Mouse (Mus musculus) retina, embryonic 14.5 days (tissue): Measurements from ENCODE around the gene Ptprn2.
A peak's percentile ranks its signal among the peaks of the same experiment; 100 is the strongest.

ENCODE experiments used
- DNase-seq: peaks from one replicate; pipeline ENCODE4 v3.0.0-alpha.2; 2015; ENCODE audit warnings: low spot score

The Ptprn2 gene

GRCm38 (mm10) chr12:117163789-117164188 lies 678.3 kb downstream of the Ptprn2 start:
- no peak for DNase-seq

- no peak for DNase-seq
Observed at GRCm38 (mm10) chr12:117166266-117166665, 680.7 kb downstream of the Ptprn2 start.

DNA sequence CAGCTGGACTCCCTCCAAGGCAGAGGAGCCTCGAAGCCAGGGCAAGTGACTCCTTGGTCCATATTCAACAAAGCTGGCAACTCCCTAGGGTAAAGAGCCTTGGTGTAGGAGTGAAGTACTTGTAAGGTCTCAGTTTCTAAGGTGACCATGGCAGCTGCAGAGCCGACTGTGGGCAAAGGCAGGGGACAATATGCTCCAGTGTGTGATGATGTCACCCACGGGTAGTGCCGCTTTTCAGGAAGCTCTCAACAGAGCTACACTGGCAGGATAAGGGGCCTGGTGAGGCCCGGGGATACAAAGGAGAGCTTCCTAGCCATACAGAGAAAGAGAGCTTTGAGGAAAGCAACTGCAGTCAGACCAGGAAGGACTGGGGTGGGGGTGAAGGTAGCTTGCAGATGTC lies 684.1 kb downstream of the Ptprn2 start:
- no peak for DNase-seq

GRCm38 (mm10) chr12:117172529-117172884 lies 687.0 kb downstream of the Ptprn2 start:
- no peak for DNase-seq

- DNase-seq, result peak; percentile 81
Observed at GRCm38 (mm10) chr12:117172885-117173529, 687.5 kb downstream of the Ptprn2 start.

DNA sequence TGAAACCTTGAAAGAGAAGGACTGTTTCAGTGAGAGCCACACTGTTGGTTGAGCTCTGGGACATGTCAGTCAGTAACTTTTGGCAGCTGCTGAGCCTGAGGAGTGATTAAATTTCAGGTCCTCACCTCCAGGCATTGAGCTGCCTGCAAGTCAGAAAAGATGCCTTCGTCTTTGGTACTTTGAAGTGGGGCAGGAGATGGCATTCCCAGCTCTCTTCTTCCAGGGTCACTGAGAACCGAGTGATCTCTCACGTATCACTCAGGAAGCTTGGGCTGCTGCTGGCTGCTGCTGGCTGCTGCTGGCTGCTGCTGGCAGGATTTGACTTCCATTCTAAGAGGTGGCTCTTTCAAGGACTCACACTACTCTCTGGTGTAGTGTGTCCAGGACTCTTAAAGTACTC lies 688.7 kb downstream of the Ptprn2 start:
- DNase-seq, result no peak

- no peak for DNase-seq
Observed at GRCm38 (mm10) chr12:117175072-117175681, 689.7 kb downstream of the Ptprn2 start.

GRCm38 (mm10) chr12:117176259-117176823 lies 690.8 kb downstream of the Ptprn2 start:
- DNase-seq, result peak; percentile 55

DNA sequence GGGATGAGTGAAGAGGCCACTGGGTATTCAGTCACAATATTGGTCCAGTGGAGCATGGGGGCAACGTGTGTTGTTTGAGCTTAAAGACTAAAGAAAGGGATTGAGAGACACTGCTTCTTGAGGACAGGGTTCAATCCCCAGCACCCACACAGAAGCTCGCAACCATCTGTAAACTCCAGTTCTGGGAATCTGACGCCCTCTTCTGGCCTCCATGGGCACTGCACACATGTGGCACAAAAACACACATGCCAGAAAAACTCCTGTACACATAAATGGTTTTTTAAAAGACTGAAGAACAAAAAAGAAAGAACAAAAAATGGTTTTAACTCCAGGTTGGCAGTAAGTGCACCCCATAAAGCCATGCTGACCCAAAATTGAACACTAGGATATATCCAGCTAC lies 701.6 kb downstream of the Ptprn2 start:
- no peak for DNase-seq

- DNase-seq, result no peak
Observed at GRCm38 (mm10) chr12:117192001-117192400, 706.5 kb downstream of the Ptprn2 start.

GRCm38 (mm10) chr12:117196721-117197425 lies 711.4 kb downstream of the Ptprn2 start:
- DNase-seq, result peak; percentile 79

DNA sequence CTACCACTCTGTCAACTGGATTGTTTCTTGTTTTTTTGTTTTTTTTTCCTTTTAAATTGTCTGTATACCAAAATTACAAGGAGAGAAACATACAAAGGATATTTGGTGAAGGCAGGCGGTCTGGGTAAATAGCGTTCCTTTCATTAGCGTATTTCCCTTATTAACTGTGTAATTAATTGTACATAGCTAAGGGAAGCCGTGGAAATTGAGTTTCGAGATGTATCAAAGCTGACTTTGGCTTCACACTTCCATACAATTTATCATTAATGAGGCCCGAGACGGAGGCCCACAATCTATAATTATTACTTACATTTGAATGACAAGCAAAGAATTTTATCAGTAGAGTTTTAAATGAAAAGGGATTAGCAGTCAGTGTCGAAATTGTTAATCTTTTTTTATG lies 712.6 kb downstream of the Ptprn2 start:
- DNase-seq, result no peak

DNA sequence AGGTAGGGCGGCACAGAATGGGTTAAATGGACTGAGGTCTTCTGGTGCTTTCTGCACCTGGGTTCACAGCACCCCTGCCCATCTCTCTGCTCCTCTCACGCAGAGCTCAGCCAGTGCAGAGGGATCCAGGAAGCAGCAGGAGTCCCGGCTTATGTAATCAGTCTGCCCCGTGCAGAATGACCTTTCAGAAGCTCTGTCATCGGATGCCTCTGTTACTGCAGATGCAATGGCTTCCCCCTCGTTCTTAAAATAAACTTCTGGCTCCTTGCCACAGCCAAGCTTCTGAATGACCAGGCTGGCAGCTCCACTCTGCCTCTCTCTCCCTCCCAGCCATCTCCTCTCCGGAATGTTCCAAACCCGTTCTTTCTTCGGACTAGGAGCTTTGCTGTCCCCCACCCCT lies 714.6 kb downstream of the Ptprn2 start:
- DNase-seq, result peak; percentile 39

- DNase-seq, result peak; percentile 43
Observed at GRCm38 (mm10) chr12:117200590-117200989, 715.1 kb downstream of the Ptprn2 start.

- no peak for DNase-seq
Observed at GRCm38 (mm10) chr12:117203506-117203905, 718.0 kb downstream of the Ptprn2 start.

DNA sequence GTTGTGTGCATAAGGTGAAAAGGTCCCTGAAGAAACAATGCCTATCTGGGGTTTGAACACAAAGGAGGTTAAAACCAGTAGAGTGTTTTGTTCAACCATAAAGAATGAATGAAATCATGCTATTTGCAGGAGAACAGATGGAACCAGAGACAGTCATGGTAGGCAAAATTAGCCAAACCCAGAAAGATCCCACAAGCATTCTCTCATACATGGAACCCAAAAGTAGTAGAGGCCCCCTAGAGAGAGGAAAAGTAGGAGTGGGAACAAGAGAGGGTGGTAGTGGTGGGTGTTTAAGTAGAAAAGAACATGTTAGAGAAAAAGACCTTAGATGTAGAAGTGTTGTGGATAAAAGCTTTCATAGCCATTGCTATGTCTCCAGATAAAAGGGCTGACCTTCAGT lies 719.4 kb downstream of the Ptprn2 start:
- DNase-seq, result no peak

GRCm38 (mm10) chr12:117207421-117208120 lies 722.1 kb downstream of the Ptprn2 start:
- DNase-seq, result no peak

GRCm38 (mm10) chr12:117210467-117210866 lies 724.9 kb downstream of the Ptprn2 start:
- DNase-seq, result no peak

DNA sequence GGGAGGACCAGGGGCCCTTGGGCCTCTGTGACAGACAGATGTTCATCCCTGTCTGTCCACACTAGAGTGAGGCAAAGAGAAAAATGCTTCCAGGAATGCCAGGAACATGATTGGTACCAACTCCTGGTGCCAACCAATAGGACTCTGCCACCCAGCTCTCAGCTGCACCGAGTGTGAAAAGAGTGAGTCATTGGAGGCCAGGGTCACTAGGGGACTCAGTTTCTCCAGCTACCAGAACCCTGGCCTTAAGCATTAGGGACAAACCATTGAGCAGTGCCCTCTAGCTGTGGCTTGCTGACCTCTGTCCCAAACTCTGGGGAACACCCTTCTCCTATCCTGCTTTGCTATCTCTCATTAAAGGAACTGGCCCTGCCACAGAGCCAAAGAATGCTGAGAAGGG lies 728.0 kb downstream of the Ptprn2 start:
- DNase-seq, result no peak

DNA sequence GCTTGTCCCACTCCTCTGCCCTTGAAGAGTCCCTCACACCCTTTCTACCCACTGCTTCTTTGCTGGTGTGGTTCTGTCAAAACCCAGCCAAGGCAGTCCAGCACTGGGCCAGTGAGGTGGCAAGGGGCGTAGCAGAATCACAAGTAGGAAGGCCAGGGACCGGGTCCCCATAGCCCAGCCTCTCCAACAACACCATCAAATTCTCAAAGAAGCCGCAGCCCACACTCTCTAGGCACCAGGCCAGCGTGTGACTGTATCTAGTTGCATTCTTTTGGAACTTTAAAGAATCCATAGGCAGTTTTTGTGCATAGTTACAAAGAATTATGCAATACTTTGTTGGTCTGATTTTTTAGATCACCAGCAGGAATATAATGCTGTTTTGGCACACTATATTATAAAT lies 728.8 kb downstream of the Ptprn2 start:
- DNase-seq, result no peak

DNA sequence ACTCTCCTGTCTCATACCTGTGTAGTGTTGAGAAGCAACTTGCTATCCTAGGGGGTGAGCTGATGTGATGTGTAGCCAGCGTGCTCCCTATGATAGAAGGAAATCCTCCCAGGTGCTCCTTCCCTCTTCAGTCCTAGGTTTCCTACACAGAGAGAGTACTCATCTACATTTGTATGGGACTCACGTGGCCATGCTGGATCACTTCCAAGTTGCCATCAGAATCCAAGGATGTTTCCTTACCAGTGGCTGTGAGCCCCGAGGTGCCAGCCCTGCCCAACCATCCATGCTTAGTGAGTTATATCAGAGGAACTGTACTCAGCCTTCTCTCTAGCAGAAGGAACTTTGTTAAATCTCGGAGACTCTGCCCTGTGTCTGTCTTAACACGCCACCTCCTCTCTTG lies 729.4 kb downstream of the Ptprn2 start:
- DNase-seq, result no peak

- DNase-seq, result no peak
Observed at GRCm38 (mm10) chr12:117221909-117222308, 736.4 kb downstream of the Ptprn2 start.

- DNase-seq, result no peak
Observed at GRCm38 (mm10) chr12:117224036-117224435, 738.5 kb downstream of the Ptprn2 start.
